Mouse (Mus musculus) cerebellum, adult 2 months (tissue): ENCODE results near the gene Rprm.

ENCODE experiments used
- CTCF ChIP-seq: fragments of 200-500 bp; IDR thresholded peaks from 2 replicates; pipeline ENCODE4 v1.5.1; 2011; ENCODE audit warnings: low read depth, mild to moderate bottlenecking, control low read depth, low read length, moderate library complexity, borderline replicate concordance; ENCODE audit not compliant: insufficient read depth
- POLR2A ChIP-seq: fragments of 200-500 bp; IDR thresholded peaks from 2 replicates; pipeline ENCODE4 v1.6.1; 2011; ENCODE audit warnings: low read length, control low read depth, borderline replicate concordance; ENCODE audit not compliant: insufficient read depth

DNA sequence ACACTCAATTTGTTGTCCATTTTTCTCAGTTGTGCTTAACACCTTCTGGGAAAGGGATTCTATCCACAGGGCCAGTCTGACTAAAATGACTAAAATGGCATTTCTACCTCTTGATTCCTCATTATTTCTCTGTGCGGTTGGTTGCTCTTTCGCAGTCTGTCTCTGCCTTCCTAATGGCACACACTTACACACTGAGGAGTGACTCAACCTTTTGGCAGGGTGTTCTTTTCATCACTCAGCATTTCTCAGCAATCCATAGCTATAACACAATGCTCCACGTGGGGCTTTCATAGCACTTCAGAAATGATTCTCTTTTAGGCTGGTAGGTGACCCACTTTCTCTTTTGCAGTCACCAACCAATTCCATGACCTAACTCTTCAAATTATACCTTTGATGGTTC, 7.3 kb upstream of the Rprm start:
- TF ChIP-seq CTCF (no peak), POLR2A (no peak)
